Mouse (Mus musculus) right cerebral cortex, postnatal 25 days (tissue): ENCODE measurements at regions not wholly inside any gene's neighbourhood (a gene's known extent, or its start where the extent isn't known, plus 50 kb on each side); places are given as distances from the start of the nearest gene placed in this dataset.

ENCODE experiments used
- DNase-seq: peaks from one replicate; pipeline ENCODE4 v3.0.0; 2022

DNA sequence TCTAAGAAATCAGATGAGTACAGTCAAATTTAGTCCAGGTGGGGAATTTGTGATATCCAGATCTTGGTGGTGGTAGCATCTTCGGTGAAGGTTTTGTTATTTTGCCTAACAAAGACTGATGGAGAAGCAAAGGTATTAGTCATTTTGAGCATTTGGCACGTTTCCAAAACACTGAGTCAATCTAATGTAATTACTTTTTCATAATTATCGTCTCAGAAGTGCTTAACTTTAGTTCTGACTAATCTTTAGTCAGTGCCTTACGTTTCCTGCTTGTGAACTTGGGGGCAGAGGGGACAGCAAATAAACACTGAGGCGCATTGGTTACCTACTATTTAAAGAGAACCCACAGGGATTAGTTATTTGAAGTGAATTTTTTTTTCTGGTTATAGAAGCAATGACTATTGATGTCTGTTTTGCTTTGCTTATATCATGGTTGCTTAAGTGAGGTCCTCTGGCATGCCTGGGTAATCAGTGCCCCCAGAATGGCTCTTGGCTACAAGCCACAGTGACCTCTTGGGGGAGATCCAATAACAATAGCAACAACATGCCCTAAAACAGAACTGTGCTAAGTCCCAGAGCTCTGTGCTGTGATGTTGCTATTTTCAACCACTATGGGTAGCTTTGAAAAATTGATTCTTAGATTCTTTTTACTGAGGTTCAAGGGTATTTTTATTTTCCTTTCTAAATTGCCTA, 275.1 kb downstream of the Gpat3 start:
- no peak for DNase-seq

DNA sequence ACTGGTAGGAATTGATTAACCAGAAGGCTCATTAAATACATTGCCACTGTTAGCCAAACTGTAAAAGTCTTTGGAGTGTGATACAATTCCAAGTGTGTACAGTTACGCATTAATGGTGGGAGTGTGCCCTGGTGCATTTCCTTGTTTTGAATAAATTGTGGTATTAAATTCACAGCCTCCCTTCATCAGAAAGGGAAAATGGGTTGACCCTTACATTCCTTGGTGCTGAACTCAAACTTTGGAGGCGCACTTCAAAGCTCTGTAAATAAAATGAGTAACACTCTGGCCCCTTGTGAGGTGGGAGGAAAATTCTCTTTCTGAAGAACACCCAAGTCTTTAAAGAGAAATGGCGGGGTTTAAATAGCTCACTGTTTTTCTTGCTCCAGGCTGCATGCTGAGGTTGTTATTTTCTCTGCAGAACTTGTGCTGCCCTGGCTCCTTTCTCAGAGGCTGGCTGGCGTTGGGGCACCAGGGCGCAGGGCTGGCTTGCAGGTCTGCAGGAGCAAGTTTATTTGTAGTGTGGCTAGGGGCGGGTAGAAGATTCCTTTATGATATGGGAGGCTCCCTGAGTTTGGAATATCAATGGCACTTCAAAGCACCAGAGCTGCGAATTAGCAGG, 266.7 kb downstream of the Gpat3 start:
- DNase-seq: no peak

DNA sequence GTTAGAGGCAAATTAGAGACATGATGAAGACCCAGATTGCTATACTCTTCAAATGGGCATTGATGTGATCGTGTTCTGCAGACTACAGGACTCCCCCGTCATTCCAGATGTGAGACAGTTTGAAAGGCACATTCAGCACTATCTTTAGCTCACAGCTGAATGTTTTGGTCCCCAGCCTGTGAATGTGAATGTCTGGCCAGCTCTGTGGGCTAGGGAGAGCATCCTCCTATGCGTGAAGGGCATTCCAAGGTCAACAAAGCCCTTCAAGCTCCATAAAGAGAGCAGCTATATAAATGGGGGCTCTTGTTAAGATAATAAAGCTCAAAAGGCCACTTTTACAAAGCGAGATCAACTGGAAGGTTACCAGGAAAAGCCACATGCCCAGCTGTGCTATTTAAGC, 266.1 kb downstream of the Gpat3 start:
- no peak for DNase-seq

GRCm38 (mm10) chr5:101100975-101101699, 255.6 kb downstream of the Gpat3 start:
- no peak for DNase-seq

GRCm38 (mm10) chr5:101091027-101091598, 245.6 kb downstream of the Gpat3 start:
- no peak for DNase-seq

DNA sequence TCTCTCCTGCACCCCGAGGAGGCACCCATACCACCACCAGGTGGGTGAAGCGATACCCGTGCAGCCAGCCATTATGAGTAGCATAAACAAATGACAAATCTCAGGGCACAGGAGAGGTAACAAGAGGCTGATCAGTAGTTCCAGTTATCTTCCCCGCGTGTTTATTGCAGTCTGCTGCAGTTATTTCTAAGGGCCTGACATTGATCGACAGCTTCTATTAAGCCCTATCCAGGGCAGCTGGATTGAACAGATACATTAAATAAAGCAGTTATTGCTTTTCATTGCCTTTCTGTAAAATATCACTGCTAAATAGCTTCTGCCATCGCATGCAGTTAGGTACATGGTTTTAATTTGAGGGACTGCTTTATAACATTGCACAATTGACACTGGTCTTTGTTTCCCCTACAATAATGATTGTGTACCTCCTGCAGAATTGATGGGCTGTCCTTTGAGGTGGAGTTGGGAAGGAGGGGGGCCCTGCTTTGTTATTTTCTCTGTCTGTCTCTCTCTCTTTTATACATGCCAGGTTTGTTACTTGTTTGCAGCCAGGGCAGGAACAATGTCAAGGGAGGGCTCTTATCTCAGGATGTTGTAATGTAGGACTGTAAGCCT, 245.0 kb downstream of the Gpat3 start:
- no peak for DNase-seq

- DNase-seq: no peak
Measured at GRCm38 (mm10) chr5:101085199-101085598, 239.7 kb downstream of the Gpat3 start.

DNA sequence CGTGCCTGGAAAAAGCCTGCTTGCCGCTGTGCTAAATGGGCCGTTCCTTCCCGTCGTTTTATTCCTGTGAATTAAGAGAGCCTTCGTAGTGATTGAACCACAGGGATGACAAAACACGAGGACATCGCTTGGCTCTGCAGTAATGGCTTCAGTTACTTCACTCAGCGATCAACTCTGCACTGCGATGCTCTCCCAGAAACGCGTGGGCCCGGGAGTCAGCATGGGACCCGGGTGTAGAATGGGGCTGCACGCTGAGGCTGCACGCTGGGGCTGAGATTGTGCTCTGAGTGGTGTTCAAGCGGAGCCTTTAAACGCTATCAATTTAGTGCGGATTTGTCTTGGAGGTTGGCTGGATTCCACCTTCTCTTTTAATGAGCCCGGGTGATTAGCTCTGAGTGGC, 237.1 kb downstream of the Gpat3 start:
- no peak for DNase-seq

- no peak for DNase-seq
Measured at GRCm38 (mm10) chr5:101064308-101064707, 218.8 kb downstream of the Gpat3 start.

DNA sequence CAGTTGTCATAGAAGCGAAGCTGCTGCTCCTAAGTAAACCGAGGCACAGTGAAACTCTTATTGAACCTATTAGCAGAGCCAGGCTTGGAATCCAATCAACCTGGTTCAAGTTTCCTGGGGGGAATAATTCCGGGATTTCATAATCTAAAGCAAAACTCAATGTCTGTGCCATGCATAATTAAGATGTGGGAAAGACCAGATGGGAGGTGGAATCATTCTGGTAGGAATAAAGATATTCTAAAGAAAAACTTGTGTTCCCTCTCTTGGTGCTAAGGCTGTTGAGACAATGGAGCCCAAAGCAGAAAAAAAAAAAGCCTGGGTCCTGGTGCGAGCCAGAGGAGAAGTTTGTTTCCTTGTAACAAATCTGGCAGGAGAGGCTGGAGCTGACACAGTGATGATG, 217.7 kb downstream of the Gpat3 start:
- no peak for DNase-seq

- DNase-seq: no peak
Measured at GRCm38 (mm10) chr5:101051591-101051990, 206.1 kb downstream of the Gpat3 start.

DNA sequence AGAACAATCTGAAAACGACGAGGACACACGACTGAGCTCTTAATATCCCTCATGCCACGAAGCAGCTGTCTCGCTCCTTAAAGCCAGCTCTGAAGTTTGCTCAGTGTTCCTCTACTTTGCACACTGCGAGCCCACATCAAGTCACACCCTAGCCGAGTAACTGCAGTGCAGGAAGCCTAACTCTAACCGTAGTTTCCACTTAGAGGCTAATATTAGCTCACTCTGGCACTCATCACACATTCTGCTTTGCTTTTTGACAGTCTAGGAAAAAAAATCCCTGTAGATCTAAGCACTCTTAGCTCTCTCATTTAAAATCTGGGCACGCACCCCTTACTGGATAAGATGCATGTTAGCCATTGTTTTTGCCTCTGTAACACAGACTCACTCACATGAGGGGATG, 195.0 kb downstream of the Gpat3 start:
- DNase-seq: no peak

DNA sequence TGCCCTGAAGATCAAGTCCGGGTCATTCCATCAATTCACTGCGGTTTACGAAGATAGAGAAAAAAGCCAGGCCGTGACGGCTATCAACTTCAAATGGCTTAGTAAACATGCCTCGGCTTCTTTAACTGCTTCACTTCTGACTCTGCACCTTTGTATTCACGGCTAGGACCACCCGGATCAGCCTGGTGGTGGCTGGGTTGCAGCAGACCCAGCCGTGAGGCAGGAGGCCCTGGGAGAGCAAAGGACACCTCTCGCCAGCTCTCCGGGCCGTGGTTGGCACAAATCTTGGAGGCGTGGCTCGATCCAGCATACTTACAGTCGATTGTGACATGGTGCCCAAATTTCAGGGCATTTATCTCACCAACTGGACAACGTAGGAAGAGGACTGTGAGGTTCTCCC, 187.5 kb downstream of the Gpat3 start:
- DNase-seq: no peak

- DNase-seq: no peak
Measured at GRCm38 (mm10) chr5:101032147-101032900, 186.8 kb downstream of the Gpat3 start.

DNA sequence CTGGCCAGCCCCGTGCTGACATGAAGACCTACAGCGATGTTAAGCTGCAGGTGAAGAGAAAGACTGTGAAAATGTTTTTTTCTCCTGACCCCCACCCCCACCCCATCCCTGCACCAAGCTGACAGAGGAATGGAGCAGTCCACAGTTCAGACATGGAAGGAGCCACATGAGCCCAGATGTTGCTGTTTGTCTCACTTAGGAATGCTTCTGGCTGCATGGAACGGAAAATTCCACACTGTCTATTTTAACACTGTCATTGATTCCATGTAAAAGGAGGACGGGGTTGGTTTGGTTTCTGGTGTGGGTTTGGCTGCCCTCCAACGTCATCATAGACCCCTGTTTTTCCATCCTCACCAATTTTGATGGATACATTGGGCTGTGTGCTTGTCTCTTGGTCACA, 179.3 kb downstream of the Gpat3 start:
- no peak for DNase-seq

- DNase-seq: no peak
Measured at GRCm38 (mm10) chr5:101023784-101024183, 178.3 kb downstream of the Gpat3 start.

DNA sequence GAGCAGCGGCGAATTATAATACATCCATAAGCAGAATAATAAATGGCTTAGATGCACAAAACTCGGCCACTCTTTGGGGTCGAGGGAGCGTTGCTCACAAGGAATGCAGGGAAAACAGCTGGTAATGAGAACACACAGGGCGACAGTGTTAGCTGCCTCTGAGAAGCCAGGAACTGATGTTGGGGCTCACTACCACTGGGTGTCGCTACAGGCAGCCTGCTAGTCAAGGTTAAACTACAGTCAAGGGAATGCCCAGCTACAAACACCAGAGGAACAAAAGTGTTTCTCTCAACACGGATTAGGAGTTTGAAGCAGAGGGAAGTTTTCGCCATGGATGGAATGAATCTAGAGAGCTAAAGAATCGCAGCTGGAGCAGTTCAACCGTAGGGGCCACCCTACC, 175.3 kb downstream of the Gpat3 start:
- peak; percentile 74 for DNase-seq

DNA sequence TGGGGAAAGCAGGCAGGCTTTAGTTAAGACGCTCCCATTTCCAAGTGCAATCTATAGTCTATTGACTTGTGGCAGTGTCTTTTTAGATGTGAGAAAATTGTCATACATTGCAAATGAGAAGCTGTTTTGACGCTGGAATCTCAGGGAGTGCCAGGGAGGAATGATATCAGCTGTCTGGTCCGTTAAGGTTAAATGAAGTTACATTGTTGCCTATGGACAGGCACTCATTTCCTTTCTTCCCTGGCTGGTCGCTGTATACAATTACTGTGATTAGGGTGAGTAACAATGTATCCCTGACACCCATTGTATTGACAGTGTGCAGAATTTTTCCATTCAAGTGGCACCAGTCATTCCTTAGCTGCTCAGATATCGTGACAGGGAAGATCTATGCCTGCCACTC, 168.3 kb downstream of the Gpat3 start:
- no peak for DNase-seq

DNA sequence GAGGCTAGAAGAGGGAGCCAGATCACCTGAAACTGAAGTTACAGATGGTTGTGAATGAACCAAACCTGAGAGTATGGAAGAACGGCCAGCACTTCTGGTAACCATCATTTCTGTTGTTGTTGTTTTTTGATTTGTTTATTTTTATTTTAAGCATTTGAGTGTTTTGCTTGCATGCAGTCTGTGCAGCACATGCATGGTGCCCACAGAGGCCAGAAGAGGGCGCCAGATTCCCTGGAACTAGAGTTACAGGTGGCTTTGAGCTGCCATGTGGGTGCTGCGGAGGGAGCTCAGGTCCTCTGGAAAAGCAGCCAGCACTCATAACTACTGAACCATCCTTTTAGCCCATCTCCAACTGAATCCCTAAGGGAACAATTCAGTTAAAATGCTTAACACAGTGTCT, 159.7 kb downstream of the Gpat3 start:
- DNase-seq: no peak

GRCm38 (mm10) chr5:101000436-101000835, 154.9 kb downstream of the Gpat3 start:
- no peak for DNase-seq

DNA sequence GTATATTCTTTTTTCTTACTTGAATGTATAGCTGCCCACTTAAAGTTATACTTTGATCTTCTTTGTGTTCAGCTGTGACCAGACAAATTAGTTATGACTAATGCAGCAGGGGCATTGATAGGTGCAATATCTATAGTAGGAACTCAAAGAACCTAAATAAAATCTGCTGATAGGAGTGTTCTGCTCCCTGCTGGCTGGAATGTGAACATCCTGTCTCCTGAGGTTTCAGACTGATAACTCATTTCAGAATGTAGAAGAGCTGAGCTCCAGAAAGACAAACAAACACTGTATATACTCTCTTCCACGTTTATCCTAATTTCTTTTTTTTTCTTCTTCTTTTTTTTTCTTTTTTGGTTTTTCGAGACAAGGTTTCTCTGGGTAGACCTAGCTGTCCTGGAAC, 146.9 kb downstream of the Gpat3 start:
- no peak for DNase-seq

DNA sequence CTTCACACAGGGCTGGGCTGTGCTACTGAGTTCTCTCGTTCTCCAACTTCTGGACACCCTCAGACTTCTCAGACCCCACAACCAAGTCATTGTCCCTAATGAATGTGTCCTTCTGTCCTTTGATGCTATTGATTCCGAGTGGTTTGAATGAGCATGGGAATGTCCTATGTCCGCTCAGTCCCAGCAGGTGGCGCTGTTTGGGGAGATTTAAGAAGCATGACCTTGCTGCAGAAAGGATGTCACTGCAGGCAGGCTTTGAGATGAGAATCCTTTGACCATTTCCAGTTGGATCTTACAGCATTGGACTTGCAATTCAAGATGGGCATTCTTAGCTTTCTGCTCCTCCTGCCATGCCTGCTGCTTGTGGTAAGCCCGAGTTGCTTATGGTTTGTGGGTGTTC, 146.1 kb downstream of the Gpat3 start:
- no peak for DNase-seq

DNA sequence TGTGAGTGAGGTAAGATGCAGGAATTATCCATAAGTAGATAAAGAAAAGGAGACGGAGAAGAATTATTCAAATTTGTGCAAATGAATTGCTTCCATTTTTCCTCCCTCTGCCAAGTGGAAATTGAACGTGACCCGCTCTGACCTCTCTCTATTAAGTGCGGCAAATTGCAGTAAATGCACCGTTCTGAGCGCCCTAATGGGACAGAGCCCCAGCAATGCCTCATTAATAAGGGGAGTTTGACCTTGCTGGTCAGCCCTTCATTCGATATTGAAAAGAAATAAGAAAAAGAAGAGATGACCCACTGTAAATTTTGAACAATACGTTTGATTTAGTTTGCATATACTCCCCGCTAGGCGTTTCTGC, 137.0 kb downstream of the Gpat3 start:
- DNase-seq: no peak
